Mouse (Mus musculus): ENCODE results near the gene Ppp1r9a. TPM values are rescaled to one million over a fixed set of nuclear protein-coding genes. Genes with fewer than 3 reads are reported as not detected.

Gene Ppp1r9a
- polyA plus RNA-seq, 1 experiment, result 63.9 TPM

DNA sequence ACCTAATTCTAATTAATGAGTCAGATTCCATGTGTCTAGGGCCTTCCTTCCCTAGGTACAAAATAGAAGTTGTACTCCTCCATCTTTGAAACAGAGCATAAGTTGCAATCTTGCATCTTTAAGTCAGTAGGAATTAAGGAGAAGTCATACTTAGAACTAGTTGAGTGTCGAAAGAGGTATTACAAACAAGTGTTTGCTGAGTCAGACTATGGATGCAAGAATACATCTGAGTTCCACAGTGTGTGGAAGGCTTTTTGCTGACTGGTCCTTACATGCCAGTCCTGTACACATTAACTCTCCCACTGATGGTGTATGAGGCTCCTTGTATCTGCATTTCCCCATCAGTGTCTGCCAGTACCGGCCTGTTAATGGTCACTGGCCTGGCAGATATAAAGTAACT, 305.1 kb downstream of the Ppp1r9a start:
- Histone ChIP-seq H3K27ac (ENCODE audit: insufficient read depth, low read length) (no peak overlapping the region), H3K4me3 (ENCODE audit: insufficient read depth, low read length) (no peak overlapping the region), H3K4me1 (ENCODE audit: control insufficient read depth, insufficient read depth, low read length) (no peaks in the 10 kb centered on the region)
- no peak for TF ChIP-seq POLR2A (IDR thresholded peaks at IDR 0.05; ENCODE audit: extremely low read depth, insufficient read depth, low read length)

Other genes with a start within 250 kb of the Ppp1r9a start
- 30.0 and 32.7 TPM in 2 replicates for gene Sgce, start 155.7 kb upstream of the Ppp1r9a start, polyA plus RNA-seq (2012; rRNA removed)
- gene Peg10, start 155.6 kb upstream of the Ppp1r9a start, polyA plus RNA-seq (2012; rRNA removed), result 5.7 TPM in 2 replicates

Measured in cortical plate, adult 2 months (tissue).